Mouse (Mus musculus): ENCODE data around the gene Stox2.

Stox2 gene

GRCm38 (mm10) chr8:47240266-47240665 is 205.9 kb downstream of the Stox2 start:
- DNase-seq (ENCODE audit: low read depth, low spot score) = no peak
- no peaks in the 10 kb centered on the region for H3K27me3 ChIP-seq (ENCODE audit: control insufficient read depth, insufficient read depth, low read length, poor library complexity, severe bottlenecking)
- H3K36me3 ChIP-seq (ENCODE audit: control insufficient read depth, insufficient read depth, low read length, poor library complexity, severe bottlenecking) = no peaks in the 10 kb centered on the region

DNA sequence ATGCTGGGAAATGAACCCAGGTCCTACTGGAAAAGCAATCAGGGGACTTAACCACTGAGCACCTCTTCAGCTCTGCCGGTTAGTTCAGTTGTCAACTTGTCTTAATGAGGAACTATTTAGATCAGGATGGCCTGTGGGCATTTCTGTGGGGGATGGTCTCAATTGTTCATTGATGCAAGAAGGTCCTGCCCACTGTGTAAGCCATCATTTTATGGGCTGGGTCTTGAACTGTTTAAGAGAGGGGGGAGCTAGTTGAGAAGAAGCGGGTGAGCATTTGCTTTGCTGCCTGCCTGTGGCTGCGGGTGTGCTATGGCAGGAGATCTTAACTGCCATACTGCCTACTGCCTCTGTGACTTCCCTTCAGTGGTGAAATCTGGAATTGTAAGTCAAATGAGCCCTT is 214.1 kb downstream of the Stox2 start:
- Histone ChIP-seq H3K36me3 (ENCODE audit: control insufficient read depth, insufficient read depth, low read length, poor library complexity, severe bottlenecking) (no peaks in the 10 kb centered on the region), H3K27me3 (ENCODE audit: control insufficient read depth, insufficient read depth, low read length, poor library complexity, severe bottlenecking) (no peaks in the 10 kb centered on the region)
- no peak for DNase-seq (ENCODE audit: low read depth, low spot score)

- no peak for DNase-seq (ENCODE audit: low read depth, low spot score)
- H3K27me3 ChIP-seq (ENCODE audit: control insufficient read depth, insufficient read depth, low read length, poor library complexity, severe bottlenecking) = no peaks in the 10 kb centered on the region
- H3K36me3 ChIP-seq (ENCODE audit: control insufficient read depth, insufficient read depth, low read length, poor library complexity, severe bottlenecking) = no peaks in the 10 kb centered on the region
Observed at GRCm38 (mm10) chr8:47230057-47230456, 216.1 kb downstream of the Stox2 start.

DNA sequence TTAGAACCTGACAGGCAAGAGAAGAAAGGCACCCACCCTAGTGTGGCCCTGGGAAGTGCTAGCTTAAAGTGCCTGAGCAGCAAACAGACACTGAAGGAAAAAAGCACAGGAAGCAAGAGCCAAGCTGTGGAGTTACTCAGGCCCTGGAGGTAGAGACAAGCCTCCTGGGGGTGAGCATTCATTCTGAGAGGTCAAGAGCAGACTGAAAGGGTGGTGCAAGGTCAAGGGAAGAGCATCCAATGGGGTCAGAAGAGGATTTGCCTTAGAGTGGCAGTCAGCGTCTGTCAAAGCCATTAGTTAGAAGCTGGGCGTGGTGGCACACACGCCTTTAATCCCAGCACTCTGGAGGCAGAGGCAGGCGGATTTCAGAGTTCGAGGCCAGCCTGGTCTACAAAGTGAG is 224.3 kb downstream of the Stox2 start:
- Histone ChIP-seq H3K27me3 (ENCODE audit: control insufficient read depth, insufficient read depth, low read length, poor library complexity, severe bottlenecking) (no peaks in the 10 kb centered on the region), H3K36me3 (ENCODE audit: control insufficient read depth, insufficient read depth, low read length, poor library complexity, severe bottlenecking) (no peaks in the 10 kb centered on the region)
- DNase-seq (ENCODE audit: low read depth, low spot score) = no peak

DNA sequence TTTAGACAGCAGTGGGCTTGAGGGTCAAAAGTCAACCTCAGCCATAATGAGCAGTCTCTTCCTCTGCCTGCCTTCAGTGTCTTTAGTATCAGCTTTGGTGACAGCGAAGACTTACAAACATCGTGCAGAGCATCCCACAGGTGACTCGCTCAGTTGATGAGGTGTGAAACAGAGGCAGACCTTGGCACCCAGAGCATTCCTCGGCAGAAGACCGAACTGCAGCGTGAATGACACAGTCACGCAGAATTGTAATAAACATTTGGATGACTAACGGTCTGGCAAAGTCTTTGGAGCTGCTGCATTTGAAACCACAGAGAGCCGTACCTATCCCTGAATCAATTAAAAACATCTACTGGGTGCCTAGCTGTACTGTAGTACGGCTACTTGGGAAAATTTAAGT is 225.0 kb downstream of the Stox2 start:
- H3K36me3 ChIP-seq (ENCODE audit: control insufficient read depth, insufficient read depth, low read length, poor library complexity, severe bottlenecking) = no peaks in the 10 kb centered on the region
- no peaks in the 10 kb centered on the region for H3K27me3 ChIP-seq (ENCODE audit: control insufficient read depth, insufficient read depth, low read length, poor library complexity, severe bottlenecking)
- DNase-seq (ENCODE audit: low read depth, low spot score) = no peak

- Histone ChIP-seq H3K36me3 (ENCODE audit: control insufficient read depth, insufficient read depth, low read length, poor library complexity, severe bottlenecking) (no peaks in the 10 kb centered on the region), H3K27me3 (ENCODE audit: control insufficient read depth, insufficient read depth, low read length, poor library complexity, severe bottlenecking) (no peaks in the 10 kb centered on the region)
- DNase-seq (ENCODE audit: low read depth, low spot score) = no peak
Observed at GRCm38 (mm10) chr8:47220390-47220789, 225.8 kb downstream of the Stox2 start.

DNA sequence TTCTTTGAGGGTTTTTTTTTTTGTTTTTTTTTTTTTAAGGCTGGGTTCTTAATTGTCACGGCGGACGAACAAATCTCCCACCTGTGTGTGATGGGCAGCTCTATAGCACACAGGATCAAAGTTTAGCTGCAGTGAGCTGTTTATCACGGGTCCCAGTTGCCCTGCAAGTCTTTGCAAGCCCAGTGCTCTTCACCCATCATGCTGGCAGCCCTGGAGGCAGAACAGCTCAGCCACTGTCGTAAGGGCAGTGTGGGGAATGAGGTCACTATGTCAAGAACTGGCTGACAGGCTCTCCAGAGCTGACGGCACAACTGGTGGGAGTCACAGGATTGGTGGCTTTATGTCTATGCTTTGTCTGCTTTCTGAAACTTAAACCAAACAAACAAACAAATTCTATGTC is 227.6 kb downstream of the Stox2 start:
- no peaks in the 10 kb centered on the region for H3K27me3 ChIP-seq (ENCODE audit: control insufficient read depth, insufficient read depth, low read length, poor library complexity, severe bottlenecking)
- H3K36me3 ChIP-seq (ENCODE audit: control insufficient read depth, insufficient read depth, low read length, poor library complexity, severe bottlenecking) = no peaks in the 10 kb centered on the region
- no peak for DNase-seq (ENCODE audit: low read depth, low spot score)

DNA sequence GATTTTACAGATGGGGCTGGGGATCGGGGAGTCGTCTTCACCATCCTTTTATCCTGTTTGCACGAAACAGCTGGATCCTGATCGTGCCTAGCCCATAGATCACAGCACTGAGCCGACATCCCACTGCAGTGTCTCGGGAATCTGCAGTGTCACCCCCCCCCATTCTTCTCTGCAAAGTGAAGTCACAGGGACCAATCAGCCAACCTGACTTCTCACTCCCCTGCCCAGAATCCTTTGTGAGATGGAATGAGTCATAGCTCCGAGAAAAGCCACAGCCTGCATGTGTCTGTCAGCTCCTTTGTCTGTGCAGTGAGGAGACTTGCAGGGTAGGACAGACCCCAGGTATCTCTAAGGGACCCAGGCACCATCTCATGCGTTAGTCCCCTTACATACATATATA is 228.1 kb downstream of the Stox2 start:
- Histone ChIP-seq H3K27me3 (ENCODE audit: control insufficient read depth, insufficient read depth, low read length, poor library complexity, severe bottlenecking) (no peaks in the 10 kb centered on the region), H3K36me3 (ENCODE audit: control insufficient read depth, insufficient read depth, low read length, poor library complexity, severe bottlenecking) (no peaks in the 10 kb centered on the region)
- no peak for DNase-seq (ENCODE audit: low read depth, low spot score)

GRCm38 (mm10) chr8:47212124-47212523 is 234.0 kb downstream of the Stox2 start:
- no peaks in the 10 kb centered on the region for H3K36me3 ChIP-seq (ENCODE audit: control insufficient read depth, insufficient read depth, low read length, poor library complexity, severe bottlenecking)
- H3K27me3 ChIP-seq (ENCODE audit: control insufficient read depth, insufficient read depth, low read length, poor library complexity, severe bottlenecking) = no peaks in the 10 kb centered on the region
- DNase-seq (ENCODE audit: low read depth, low spot score) = no peak

GRCm38 (mm10) chr8:47211226-47211625 is 234.9 kb downstream of the Stox2 start:
- H3K36me3 ChIP-seq (ENCODE audit: control insufficient read depth, insufficient read depth, low read length, poor library complexity, severe bottlenecking) = no peaks in the 10 kb centered on the region
- no peak for DNase-seq (ENCODE audit: low read depth, low spot score)
- H3K27me3 ChIP-seq (ENCODE audit: control insufficient read depth, insufficient read depth, low read length, poor library complexity, severe bottlenecking) = no peaks in the 10 kb centered on the region

DNA sequence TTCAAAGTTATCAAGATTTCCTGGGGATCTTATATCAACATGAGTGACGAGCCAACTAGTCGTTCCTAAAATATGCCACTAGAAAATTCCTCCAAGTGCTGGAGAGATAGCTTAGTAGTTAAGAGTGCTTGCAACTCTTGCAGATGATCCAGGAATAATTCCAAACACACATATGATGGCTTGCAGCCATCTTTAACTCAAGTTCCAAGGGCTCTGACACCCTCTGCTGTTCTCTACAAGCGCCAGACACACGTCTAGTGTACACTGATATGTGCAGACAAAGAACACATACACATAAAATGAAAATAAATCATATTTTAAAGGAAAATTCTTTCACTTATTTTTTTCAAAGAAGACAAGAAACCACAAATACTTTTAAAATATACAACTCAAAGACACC is 237.9 kb downstream of the Stox2 start:
- Histone ChIP-seq H3K27me3 (ENCODE audit: control insufficient read depth, insufficient read depth, low read length, poor library complexity, severe bottlenecking) (no peaks in the 10 kb centered on the region), H3K36me3 (ENCODE audit: control insufficient read depth, insufficient read depth, low read length, poor library complexity, severe bottlenecking) (no peaks in the 10 kb centered on the region)
- no peak for DNase-seq (ENCODE audit: low read depth, low spot score)

DNA sequence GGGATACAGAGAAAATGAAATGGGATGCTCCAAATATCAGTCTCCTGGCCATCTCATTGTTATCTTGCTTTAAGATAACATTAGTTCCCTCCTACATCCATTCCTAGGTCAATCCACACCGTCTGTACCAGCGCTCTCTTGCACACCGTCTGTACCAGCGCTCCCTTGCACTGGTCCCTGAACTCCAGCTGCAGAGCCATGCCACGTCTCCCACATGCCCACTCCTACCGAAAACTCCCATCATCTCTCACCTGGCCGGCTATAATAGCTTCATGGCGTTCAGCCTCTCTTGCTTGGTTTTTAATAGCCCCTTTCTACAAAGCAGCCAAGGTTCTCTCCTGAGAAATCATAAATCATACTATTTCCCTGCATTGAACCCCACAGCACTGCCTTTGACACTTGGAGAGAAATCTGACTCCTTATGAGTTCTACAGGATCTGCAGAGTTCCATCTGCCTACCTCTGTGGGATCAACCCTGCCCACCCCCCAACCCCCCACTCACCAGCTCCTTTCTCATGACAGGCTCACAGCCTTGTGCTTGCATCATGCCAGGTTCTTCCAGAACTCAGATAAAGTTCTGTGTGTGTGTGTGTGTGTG is 239.4 kb downstream of the Stox2 start:
- DNase-seq (ENCODE audit: low read depth, low spot score) = no peak
- Histone ChIP-seq H3K36me3 (ENCODE audit: control insufficient read depth, insufficient read depth, low read length, poor library complexity, severe bottlenecking) (no peaks in the 10 kb centered on the region), H3K27me3 (ENCODE audit: control insufficient read depth, insufficient read depth, low read length, poor library complexity, severe bottlenecking) (no peaks in the 10 kb centered on the region)

DNA sequence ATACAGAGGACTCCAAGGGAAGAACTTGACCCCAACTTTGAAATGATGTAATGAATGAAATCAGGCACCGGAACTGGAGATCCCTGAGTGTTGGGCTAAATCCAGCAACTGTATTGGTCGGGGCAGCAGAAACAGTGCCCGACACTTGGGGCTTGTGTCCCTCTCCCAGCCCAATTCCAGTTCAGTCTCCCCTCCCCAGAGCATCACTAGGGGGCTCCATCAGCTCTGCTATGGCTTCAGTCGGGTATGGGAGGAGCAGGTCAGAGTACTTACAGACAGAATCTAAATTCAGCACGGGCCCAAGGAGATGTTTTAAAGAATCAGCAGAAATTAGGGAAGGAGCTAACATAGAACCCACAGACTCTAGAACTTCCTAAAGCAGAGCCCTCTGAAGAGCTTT is 240.7 kb downstream of the Stox2 start:
- Histone ChIP-seq H3K27me3 (ENCODE audit: control insufficient read depth, insufficient read depth, low read length, poor library complexity, severe bottlenecking) (no peaks in the 10 kb centered on the region), H3K36me3 (ENCODE audit: control insufficient read depth, insufficient read depth, low read length, poor library complexity, severe bottlenecking) (no peaks in the 10 kb centered on the region)
- DNase-seq (ENCODE audit: low read depth, low spot score) = no peak

- no peaks in the 10 kb centered on the region for H3K36me3 ChIP-seq (ENCODE audit: control insufficient read depth, insufficient read depth, low read length, poor library complexity, severe bottlenecking)
- no peak for DNase-seq (ENCODE audit: low read depth, low spot score)
- no peaks in the 10 kb centered on the region for H3K27me3 ChIP-seq (ENCODE audit: control insufficient read depth, insufficient read depth, low read length, poor library complexity, severe bottlenecking)
Observed at GRCm38 (mm10) chr8:47196391-47196790, 249.8 kb downstream of the Stox2 start.

- Histone ChIP-seq H3K36me3 (ENCODE audit: control insufficient read depth, insufficient read depth, low read length, poor library complexity, severe bottlenecking) (no peaks in the 10 kb centered on the region), H3K27me3 (ENCODE audit: control insufficient read depth, insufficient read depth, low read length, poor library complexity, severe bottlenecking) (no peaks in the 10 kb centered on the region)
- no peak for DNase-seq (ENCODE audit: low read depth, low spot score)
Observed at GRCm38 (mm10) chr8:47193321-47193996, 252.7 kb downstream of the Stox2 start.

All from splenic B cell, adult 2 months (primary cell).